Mouse (Mus musculus): ENCODE measurements around the gene Pradc1.

The Pradc1 gene

DNA sequence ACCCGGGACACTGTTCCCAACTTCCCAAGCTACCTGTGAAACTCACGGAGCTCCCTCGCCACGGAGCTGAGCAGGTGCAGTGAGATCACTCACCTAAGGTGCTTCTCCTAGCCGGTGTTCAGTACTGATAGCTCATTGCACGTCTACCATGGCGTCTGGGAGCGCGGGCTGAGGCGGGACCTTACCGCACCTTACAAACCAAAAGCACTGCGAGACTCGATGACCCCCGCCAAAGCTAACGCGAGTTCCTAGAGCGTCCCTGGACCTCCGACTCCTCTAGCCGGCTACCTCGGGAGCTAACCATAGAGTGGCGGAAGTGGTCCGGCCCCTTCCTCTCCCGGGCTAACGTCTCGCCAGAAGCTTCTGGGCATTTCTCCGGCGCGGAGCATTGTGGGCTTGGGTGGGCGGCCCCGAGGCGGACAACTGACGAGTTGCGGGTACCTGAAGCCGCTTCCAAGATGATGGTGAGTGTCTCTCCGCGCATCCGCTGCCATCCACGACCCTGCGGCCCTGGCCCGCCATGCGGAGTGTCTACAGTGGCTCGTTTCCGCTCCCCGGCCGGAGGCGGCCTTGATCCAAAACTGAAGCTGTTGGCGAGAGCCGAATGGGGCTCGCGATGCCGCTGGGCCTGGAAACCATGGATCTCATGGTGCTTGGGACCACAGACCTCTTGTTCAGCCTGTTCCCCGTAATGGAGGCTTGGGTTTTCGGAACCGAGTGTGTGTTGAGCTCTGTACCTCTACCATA is at the start of gene Pradc1:
Gene Pradc1, minus strand, starts transcription at position 307 of the 747 bp plus-strand sequence.
- in situ Hi-C loops (cut with MboI, MseI), result no loop called here

DNA sequence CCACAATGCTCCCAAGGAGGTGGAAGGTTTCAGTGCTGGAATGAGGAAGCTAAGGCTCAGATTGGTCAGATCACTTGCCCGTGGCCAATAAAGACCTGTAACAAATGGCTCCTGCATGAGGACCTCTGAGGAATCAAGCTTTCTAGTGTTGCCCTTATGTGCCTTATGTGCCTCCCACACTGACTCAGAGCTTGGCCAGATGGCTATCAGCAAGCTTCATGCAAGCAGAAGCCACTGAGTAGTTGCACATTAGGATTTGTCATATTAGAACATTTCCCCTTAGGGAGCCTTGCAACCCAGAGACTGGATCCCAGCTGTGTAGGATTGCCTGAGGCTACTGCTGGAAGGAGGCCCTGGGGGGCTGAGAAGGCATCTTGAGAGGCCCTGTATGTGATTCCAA is 48.6 kb upstream of the Pradc1 start:
- in situ Hi-C loops (cut with MboI, MseI), result no loop called here

DNA sequence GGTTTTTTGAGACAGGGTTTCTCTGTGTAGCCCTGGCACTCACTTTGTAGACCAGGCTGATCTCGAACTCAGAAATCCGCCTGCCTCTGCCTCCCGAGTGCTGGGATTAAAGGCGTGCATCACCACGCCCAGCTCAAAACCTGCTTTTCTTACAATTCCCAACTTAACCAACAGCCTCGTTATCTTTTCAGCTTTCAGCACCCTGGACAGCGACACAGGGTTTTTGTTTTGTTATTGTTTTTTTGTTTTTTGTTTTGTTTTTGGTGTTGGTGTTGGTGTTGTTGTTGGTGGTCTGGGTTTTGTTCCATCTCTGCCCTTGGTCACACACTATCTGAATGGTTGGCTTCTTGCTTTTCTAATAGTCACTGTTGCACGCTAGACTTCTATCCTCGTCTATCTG is 46.4 kb upstream of the Pradc1 start:
- in situ Hi-C loops (cut with MboI, MseI), result no loop called here

DNA sequence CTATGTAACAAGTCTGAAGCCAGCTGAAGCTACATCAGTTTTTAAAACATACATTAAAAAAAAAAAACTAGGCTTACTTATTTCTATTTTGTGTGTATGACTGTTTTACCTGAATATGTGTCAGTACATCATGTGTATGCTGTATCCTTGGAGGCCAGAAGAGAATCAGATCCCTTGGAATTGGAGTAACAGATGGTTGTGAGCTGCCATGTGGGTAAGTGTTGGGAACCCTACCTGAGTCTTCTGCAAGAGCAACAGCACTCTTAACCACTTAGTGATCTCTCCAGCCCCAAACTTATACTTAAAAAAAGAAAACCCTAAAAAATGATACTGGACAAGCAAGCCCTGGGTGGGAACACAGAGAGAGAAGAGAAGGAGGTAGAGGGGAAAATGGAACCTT is 45.2 kb upstream of the Pradc1 start:
- in situ Hi-C loops (cut with MboI, MseI), result no loop called here

DNA sequence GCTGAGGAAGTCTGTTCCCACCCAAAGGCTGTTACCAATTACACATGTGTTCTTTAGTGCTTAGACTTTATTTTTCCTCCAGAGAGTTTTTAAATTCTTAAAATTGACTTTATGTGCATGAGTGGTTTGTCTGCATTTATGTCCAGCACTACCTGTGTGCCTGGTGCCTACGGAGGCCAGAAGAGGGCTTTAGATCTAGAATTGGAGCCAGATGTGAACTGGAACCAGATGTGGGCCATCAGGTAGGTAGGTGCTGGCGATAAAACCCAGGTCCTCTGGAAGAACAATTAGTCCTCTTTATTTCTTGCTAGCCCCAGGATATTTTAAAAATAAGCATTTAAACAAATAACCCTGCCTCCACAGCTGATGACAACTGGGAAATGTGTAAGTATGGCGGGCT is 39.8 kb upstream of the Pradc1 start:
- in situ Hi-C loops (cut with MboI, MseI), result no loop called here

DNA sequence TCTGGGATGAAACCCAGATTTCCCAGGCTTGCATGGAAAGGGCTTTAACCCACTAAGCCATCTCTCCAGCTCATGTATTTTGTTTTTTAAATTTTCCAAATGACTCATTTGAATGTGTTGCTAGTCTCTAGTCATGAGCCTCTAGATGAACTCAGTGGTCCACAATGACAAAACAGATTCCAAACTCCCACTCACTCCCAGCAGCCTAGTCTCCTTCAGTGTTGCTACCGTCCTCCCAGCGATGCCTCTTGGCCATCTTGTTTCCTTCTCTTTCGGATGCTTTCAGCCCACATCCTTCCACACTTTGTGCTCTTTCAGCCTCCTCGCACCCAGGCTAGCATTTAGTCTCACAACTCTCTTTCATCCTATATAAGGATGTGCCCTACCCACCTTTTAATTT is 38.5 kb upstream of the Pradc1 start:
- in situ Hi-C loops (cut with MboI, MseI), result no loop called here

DNA sequence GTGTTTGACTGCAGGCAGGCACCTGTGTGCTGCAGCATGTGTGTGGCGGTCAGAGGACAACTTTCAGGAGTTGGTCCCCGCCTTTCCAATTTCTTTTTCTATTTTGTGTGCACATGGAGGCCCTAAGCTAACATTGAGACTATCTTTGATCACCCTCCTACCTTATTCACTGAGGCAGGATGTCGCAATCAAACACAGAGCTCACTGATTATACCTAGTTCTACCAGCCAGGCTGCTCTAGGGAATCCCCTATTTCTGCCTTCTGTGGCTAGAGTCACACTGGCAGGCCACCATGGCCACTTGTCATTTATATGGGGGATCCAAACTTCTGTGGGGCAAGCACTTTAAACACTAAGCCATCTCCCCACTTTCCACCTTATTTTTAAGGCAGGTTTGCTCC is 37.9 kb upstream of the Pradc1 start:
- in situ Hi-C loops (cut with MboI, MseI), result no loop called here

DNA sequence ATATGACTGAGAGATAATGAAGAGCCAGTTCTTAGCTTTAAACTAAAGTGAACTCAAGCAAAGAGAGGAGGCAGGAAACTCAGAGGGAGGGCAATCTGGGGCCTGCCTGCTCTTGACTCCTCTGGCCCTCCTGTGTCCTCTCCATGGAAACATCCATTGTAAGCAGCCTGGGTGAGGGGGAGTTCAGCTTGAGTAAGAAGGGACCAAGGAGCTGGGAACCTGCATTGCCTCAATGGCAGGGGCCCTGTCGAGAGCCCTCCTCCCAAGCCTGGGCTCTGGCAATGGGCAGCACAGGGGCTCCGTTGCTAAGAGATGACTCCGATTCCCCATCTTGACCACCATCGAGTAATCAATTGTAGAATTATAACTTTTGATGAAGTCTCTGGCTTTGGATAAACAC is 36.7 kb upstream of the Pradc1 start:
- in situ Hi-C loops (cut with MboI, MseI), result no loop called here

DNA sequence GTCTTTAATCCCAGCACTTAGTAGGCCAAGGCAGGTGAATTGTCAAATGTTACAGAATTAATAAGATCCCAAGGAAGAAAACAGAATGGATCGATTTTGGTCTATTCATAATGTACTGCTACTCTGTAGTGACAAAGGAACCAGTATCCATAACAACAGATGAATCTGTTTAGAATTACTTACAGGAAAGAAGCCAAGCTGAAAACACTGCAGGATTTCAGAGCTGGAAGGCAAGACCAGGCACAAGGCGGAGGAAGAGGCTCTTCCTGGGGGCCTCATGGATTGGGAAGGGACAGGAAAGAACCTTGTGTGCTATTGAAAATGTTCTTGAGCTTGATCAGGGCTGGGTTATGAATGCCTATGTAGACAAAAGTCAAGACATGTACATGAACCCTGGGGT is 34.0 kb upstream of the Pradc1 start:
- in situ Hi-C loops (cut with MboI, MseI), result no loop called here

DNA sequence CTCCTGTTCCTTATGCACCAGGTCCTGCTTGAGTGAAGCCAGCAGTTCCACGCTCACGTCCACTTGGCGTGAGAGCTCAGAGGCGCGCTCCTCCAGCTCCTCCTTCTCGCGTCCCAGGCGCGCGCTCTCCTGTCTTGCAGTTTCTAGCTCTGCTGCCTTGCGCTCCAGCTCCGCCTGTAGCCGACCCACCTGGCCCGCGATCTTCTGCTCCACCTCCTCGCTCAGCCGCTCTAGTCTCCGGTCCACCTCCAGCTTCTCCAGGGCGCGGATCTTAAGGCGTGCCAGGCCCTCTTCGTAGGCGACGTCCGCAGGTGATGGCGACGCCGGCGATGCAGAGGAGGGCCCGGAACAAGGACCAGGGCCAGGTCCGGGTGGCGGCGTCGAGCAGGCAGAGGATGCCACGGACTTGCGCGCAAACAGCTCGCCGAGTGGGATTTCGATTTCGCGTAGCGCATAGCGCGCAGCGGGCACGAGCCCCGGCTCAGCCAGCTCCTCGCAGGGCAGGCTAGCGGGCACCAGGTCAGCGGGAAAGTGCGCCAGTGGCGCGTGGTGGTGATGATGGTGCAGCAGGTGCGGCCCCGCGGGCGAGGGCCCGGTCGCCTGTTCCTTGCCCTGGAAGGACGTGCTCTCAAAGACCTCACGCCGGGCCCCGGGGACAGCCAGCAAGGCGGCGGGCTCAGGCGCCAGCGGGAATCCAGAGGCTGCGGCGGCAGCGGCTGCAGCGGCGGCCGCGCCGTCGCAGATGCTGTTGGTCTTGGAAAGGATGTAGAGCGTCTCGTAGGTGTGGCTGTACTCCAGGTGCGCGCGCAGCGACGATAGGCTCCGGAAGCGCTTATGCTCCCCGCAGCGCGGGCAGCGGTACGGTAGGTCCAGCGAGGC is 32.3 kb upstream of the Pradc1 start:
- in situ Hi-C loops (cut with MboI, MseI), result no loop called here

DNA sequence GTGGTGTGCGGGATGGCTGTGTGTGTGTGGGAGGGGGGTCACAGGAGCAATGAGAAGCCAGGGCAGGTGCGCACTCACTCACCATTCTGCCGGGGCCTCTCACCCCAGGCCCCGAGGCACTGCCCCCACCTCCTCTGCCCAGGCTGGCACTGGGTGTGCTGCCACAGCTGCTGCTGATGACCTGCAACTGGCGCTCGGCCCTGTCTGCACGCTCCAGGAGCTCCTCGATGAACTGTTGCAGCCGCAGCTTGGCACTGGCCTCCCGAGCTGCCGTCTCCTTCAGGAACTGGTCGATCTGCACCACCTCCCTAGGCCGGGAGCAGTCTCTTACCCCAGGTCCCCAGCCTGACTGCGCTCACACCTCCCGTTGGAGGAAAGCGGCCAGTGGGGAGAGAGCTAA is 28.9 kb upstream of the Pradc1 start:
- in situ Hi-C loops (cut with MboI, MseI), result no loop called here

DNA sequence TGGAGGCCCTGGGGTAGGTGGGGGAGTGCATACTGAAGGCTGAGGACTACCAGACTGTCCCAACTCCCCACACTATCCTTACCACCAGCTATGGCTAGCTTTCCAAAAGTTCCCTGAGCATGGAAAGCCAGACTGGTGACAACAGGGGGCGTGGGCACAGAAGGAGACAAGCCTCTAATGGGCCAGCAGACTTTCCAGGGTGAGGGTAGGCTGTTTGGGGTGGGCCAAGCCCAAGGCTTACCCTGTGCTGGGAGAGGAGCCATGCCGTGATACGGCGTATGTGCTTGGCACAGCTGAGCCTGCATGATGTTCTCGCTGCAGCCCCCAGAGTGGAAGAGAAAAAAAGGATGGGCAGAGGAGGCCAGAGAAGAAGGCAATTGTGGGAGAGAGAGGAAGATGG is 28.2 kb upstream of the Pradc1 start:
- in situ Hi-C loops (cut with MboI, MseI), result no loop called here

DNA sequence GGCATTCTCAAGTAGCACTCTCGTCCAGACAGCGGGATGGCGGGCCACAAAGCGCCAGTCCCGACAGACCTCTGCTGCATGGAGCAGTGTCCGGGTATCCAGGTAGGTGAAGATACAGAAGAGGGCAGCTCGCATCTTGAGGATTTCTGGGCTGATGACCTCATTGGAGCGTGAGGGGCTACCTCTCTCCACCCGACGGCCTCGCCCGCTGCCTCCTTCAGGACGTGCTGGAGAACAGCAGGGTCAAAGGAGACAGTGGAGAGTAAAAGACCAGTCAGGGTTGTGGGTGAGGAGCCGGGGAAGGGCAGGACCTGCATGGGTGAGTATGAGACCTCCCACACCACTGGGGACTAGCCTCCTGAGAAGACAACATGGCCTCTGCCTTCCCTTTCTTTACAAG is 26.6 kb upstream of the Pradc1 start:
- in situ Hi-C loops (cut with MboI, MseI), result no loop called here

DNA sequence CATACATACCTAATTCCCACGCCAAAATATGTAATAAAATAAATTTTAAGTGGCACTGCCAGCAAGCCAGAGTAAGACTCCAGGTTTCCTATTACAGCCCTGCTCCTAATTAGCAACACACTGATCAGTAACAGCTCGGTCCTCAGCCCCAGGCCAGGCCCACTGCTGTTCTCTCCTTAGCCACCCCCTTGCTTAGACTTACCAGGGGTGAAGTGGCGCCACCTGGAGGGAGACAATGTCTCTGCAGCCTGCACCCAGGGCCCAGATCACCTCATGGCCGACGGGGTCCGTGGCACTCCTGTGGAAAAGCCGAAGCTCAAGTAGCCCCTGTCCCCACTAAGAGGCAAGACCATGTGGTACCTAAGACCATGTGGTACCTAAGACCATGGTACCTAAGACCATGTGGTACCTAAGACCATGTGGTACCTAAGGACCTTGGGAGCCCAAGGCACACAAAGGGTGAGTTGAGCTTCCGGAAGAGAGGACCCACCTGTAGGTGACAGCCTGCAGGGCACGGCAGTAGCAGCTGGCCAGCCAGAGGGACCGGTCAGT is 25.7 kb upstream of the Pradc1 start:
- in situ Hi-C loops (cut with MboI, MseI), result no loop called here

DNA sequence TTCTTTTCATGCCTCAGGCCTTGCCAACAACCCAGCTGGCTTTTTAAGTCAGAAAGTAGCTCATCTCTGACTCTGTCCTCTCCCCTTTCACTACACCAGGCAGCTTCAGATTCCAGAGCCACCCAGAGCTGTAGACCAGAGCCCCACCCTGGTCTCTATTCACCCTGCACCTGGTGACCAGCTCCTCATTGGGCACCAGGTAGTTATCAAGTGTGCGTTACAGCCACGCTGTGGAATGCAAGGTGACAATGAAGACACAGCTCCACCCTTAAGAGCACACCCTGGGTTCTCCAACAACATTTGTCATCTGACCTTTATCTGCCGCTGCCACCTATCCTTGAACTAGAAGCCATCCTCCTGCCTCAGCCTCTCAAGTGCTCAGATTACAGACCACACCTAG is 23.8 kb upstream of the Pradc1 start:
- in situ Hi-C loops (cut with MboI, MseI), result no loop called here

DNA sequence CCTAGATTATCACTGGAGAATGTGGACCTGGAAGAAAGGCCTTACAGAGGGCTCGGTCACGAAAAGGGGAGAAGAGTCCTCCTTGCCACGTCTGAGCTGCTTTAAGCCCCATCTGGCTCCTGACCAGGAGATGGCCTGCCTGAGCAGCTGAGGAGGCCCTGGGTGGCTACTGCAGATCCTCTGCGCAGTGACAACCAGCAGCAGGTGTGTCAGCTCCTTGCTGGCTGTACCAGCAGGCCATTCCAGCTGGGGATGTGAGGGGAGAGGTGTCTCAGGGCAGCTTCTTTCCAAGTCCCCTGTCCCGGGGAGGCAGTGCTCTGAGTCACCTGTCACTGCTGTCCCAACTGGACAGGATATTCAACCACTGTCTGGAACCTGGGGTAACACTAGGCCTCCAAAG is 20.8 kb upstream of the Pradc1 start:
- in situ Hi-C loops (cut with MboI, MseI), result no loop called here

DNA sequence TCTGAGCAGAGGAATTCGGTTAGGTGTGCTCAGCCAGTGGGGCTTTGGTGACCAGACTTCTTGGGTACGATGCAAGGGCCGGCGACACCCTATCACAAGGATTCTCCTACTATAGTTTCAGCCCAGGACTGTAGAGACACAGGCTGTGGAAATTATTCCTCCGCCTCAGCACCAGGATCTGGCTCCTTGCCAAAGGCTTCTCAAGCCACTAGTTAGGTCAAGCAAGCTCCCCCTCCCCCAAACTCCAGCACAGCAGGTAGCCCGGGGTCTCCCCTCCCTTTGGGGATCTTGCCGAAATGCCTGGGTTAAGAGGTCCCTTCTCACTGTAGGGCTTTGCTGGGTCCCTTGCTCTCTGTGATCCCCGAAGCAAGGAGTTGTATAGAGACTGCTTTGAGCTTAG is 20.2 kb upstream of the Pradc1 start:
- in situ Hi-C loops (cut with MboI, MseI), result no loop called here

DNA sequence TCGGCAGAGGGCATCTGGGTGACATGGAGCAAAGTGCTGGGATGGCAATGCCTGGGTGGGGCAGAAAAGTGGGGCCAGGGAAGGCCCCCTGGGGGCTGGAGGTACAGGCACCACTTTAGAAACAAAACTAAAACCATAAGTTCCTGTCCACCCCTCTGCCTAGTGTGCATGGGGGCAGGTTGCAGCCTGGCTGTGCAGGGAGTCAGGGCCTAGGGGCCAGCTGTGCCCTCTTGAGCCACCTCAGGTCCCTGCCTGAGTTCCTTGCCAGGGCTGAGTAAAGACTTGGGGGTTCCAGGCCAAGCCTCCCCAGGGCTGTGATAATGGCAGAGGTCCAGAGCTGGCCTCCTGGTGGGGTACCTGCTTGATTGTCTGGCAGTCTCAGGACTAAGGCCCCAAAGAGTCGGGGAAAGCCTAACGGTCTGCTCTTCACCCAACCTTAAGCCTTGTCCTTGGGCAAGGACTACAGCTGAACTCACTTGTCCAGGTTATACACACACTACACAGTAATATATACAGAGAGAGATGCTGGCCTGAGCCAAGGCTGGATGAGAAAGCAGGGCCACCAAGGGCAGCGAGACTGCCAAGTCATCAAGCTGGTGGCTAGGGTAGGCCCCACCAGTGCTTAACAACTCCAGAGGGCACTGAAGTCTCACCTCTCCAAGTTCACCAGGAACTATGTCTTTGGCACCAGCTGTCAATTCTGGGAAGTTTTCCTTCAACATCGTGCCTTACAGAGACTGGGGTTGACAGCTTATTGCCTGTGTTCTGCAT is 18.1 kb upstream of the Pradc1 start:
- in situ Hi-C loops (cut with MboI, MseI), result no loop called here

DNA sequence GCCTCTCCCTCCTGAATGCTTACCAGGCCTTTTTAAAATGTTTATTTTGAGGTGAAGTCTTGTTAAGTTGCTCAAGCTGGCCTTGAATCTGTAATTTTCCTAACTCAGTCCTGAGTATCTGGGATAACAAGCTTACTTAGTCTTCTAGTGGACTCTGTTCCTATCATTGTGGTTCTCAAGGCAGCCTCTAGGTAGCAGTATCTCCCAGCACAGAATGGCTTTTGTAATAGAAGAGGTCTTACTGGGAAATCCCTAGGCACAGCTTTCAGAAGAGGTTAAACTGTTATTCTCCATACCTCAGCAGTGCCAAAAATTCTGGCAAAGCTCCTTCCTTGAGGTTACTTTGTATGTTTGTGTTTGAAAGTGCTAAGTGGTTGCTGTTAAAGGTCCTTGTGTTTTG is 13.6 kb upstream of the Pradc1 start:
- in situ Hi-C loops (cut with MboI, MseI), result no loop called here

DNA sequence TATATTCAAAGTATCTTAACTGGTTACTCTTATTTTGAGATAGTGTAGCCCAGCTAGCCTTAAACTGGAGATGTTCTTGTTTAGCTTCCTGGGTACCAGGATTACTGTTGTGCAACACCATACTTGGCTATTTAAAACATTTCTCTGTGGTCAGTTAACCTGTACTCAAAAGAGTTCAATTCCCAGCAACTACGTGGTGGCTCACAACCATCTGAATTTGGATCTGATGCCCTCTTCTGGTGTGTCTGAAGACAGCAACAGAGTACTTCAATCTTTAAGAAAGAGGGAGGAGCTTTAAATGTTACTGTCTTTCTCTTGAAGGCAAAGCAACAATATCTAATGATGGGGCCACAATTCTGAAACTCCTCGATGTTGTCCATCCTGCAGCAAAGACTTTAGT is 7.9 kb upstream of the Pradc1 start:
- in situ Hi-C loops (cut with MboI, MseI), result no loop called here

DNA sequence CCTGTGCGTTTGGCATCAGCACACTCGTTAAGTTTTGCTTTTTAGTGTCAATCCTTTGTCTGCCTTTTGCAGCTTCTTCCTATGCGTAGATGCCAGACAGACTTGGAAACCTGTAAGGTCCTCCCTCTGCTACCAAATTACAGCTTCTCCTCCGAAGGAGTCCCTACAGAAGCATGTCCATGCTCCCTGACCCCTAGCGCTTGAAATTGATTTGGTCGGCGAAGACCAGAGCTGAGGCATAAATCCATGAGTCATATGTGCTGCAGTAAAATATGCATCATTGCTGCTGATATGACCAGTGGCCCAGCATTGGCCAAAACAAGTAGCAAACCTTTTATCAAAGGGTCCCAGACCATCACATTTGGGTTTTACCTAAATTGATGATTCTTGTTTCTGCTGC is 1.0 kb upstream of the Pradc1 start:
- in situ Hi-C loops (cut with MboI, MseI), result no loop called here

DNA sequence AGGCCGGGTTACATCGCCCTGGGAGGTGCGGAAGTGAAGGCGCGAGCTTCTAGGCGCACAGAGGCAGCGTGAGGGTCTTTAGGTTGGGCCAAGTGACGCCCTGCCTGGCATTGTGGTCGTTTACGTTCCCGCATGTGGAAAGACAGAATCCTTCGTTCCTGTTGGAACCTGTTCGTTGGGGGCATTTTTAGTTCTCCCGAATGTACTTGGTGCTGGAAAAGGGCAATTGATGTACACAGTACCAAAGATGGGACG is 568 bp upstream of the Pradc1 start:
- in situ Hi-C loops (cut with MboI, MseI), result no loop called here

Measured in T-helper 17 cell (primary cell).